Mouse (Mus musculus) olfactory bulb, adult 2 months (tissue): ENCODE data around the gene Amdhd2.

Experiments used
- CTCF ChIP-seq: fragments of 200-500 bp; IDR thresholded peaks from 2 replicates; pipeline ENCODE4 v1.5.1; 2012; ENCODE audit warnings: low read depth, mild to moderate bottlenecking, low read length, moderate library complexity; ENCODE audit not compliant: insufficient read depth
- POLR2A ChIP-seq: fragments of 200-500 bp; IDR thresholded peaks from 2 replicates; pipeline ENCODE4 v1.6.1; 2012; ENCODE audit warnings: mild to moderate bottlenecking, low read depth, low read length, moderate library complexity; ENCODE audit not compliant: insufficient read depth

DNA sequence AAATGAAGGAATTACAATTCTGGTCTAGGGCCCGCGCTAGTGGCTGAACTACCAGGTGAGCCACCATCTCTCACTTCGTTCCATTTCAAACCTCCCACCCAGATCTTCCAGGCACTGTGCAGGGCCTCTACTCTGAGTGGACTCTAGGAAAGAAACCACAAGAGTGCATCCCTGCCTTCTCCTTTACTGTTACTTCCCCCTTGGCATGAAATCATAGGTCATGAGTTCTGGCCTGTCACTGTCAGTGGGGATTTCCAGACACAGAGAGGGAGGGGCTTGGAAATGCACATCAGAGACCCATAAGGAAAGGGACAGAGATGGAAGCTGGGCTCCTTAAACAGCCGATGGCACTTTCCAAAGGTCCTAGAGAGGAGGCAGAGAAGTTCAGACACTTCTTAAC is 8.2 kb upstream of the Amdhd2 start:
- TF ChIP-seq CTCF: no peak
- no peak for TF ChIP-seq POLR2A
